Mouse (Mus musculus): ENCODE results near the gene Trir. TPM values are rescaled to one million over a fixed set of nuclear protein-coding genes. Genes with fewer than 3 reads are reported as not detected.

Trir gene
- polyA plus RNA-seq, 2 experiments, result 135 to 168 TPM

- no peak overlapping the region for H3K4me3 ChIP-seq (replicated peaks; ENCODE audit: low read length)
- 0 out of 2 replicates have a peak, but pooled peaks cover 6% of the 10 kb centered on the region for H3K36me3 ChIP-seq (ENCODE audit: control insufficient read depth, insufficient read depth, low read length)
- WGBS, result 17% methylated on average over 24 of the region's 25 CpGs
- H3K27ac ChIP-seq (replicated peaks; ENCODE audit: low read depth, low read length), result no peak overlapping the region
- H3K9me3 ChIP-seq (ENCODE audit: control insufficient read depth, low read length), result no peaks in the 10 kb centered on the region
- H3K4me2 ChIP-seq (replicated peaks; ENCODE audit: low read depth, low read length, severe bottlenecking), result no peak overlapping the region
- H3K9ac ChIP-seq (ENCODE audit: low read depth, low read length, severe bottlenecking), result no peak overlapping the region
- H3K27me3 ChIP-seq (ENCODE audit: control insufficient read depth, insufficient read depth, low read length), result no peaks in the 10 kb centered on the region
- ATAC-seq (ENCODE audit: low FRiP score, low read depth), result peak; percentile 61
- peaks cover 4% of the 10 kb centered on the region for H3K4me1 ChIP-seq (ENCODE audit: control insufficient read depth, insufficient read depth, low read length)
- no peak for TF ChIP-seq POLR2A (IDR thresholded peaks at IDR 0.05; ENCODE audit: borderline replicate concordance, extremely low read depth, insufficient read depth, insufficient read length)
- peak; percentile 50 for DNase-seq (ENCODE audit: low spot score)
These were observed 30.9 kb upstream of the Trir start for GRCm38 (mm10) chr8:84995680-84996079.

- WGBS, result 77% methylated on average over 5 of the region's 5 CpGs
These were observed 29.6 kb upstream of the Trir start for GRCm38 (mm10) chr8:84996978-84997377.

GRCm38 (mm10) chr8:84997649-84998295 lies 28.9 kb upstream of the Trir start:
- H3K4me3 ChIP-seq (replicated peaks; ENCODE audit: low read length), result no peak overlapping the region
- no peak overlapping the region for H3K27ac ChIP-seq (replicated peaks; ENCODE audit: low read depth, low read length)
- 0 out of 2 replicates have a peak overlapping the region, but pooled peaks have one; percentile 6 for H3K4me2 ChIP-seq (replicated peaks; ENCODE audit: low read depth, low read length, severe bottlenecking)
- H3K27me3 ChIP-seq (ENCODE audit: control insufficient read depth, insufficient read depth, low read length), result no peaks in the 10 kb centered on the region
- DNase-seq (ENCODE audit: low spot score) (peak; percentile 80), ATAC-seq (ENCODE audit: low FRiP score, low read depth) (peak; percentile 48; the same call in 1 of the 2 replicates)
- peaks cover 6% of the 10 kb centered on the region; the same call in 1 of the 2 replicates for H3K36me3 ChIP-seq (ENCODE audit: control insufficient read depth, insufficient read depth, low read length)
- WGBS, result 10% methylated on average over 19 of the region's 19 CpGs
- TF ChIP-seq POLR2A (IDR thresholded peaks at IDR 0.05; ENCODE audit: borderline replicate concordance, extremely low read depth, insufficient read depth, insufficient read length), result 0 out of 2 replicates have a peak, but pooled peaks have one; percentile 15
- no peaks in the 10 kb centered on the region for H3K9me3 ChIP-seq (ENCODE audit: control insufficient read depth, low read length)
- no peak overlapping the region for H3K9ac ChIP-seq (ENCODE audit: low read depth, low read length, severe bottlenecking)
- H3K4me1 ChIP-seq (ENCODE audit: control insufficient read depth, insufficient read depth, low read length), result no peaks in the 10 kb centered on the region; the same call in 1 of the 2 replicates

More at GRCm38 (mm10) chr8:84996978-84997377, 29.6 kb upstream of the Trir start:
- no peak overlapping the region for H3K9ac ChIP-seq (ENCODE audit: low read depth, low read length, severe bottlenecking)
- 0 out of 2 replicates have a peak, but pooled peaks cover 6% of the 10 kb centered on the region for H3K36me3 ChIP-seq (ENCODE audit: control insufficient read depth, insufficient read depth, low read length)
- H3K9me3 ChIP-seq (ENCODE audit: control insufficient read depth, low read length), result no peaks in the 10 kb centered on the region
- TF ChIP-seq POLR2A (IDR thresholded peaks at IDR 0.05; ENCODE audit: borderline replicate concordance, extremely low read depth, insufficient read depth, insufficient read length), result no peak
- H3K27me3 ChIP-seq (ENCODE audit: control insufficient read depth, insufficient read depth, low read length), result no peaks in the 10 kb centered on the region
- no peak overlapping the region for H3K27ac ChIP-seq (replicated peaks; ENCODE audit: low read depth, low read length)
- no peak overlapping the region for H3K4me3 ChIP-seq (replicated peaks; ENCODE audit: low read length)
- ATAC-seq (ENCODE audit: low FRiP score, low read depth), result no peak
- H3K4me2 ChIP-seq (replicated peaks; ENCODE audit: low read depth, low read length, severe bottlenecking), result no peak overlapping the region
- no peaks in the 10 kb centered on the region; the same call in 1 of the 2 replicates for H3K4me1 ChIP-seq (ENCODE audit: control insufficient read depth, insufficient read depth, low read length)
- no peak for DNase-seq (ENCODE audit: low spot score)

- H3K9me3 ChIP-seq (ENCODE audit: control insufficient read depth, low read length), result no peaks in the 10 kb centered on the region
- no peaks in the 10 kb centered on the region for H3K4me1 ChIP-seq (ENCODE audit: control insufficient read depth, insufficient read depth, low read length)
- ATAC-seq (ENCODE audit: low FRiP score, low read depth), result no peak
- TF ChIP-seq POLR2A (IDR thresholded peaks at IDR 0.05; ENCODE audit: borderline replicate concordance, extremely low read depth, insufficient read depth, insufficient read length), result no peak
- no peak for DNase-seq (ENCODE audit: low spot score)
- 23% methylated on average over 15 of the region's 25 CpGs for WGBS
- H3K27ac ChIP-seq (replicated peaks; ENCODE audit: low read depth, low read length), result no peak overlapping the region
- H3K4me3 ChIP-seq (replicated peaks; ENCODE audit: low read length), result no peak overlapping the region
- H3K27me3 ChIP-seq (ENCODE audit: control insufficient read depth, insufficient read depth, low read length), result peaks cover 29% of the 10 kb centered on the region
- H3K9ac ChIP-seq (ENCODE audit: low read depth, low read length, severe bottlenecking), result no peak overlapping the region
- no peaks in the 10 kb centered on the region; the same call in 1 of the 2 replicates for H3K36me3 ChIP-seq (ENCODE audit: control insufficient read depth, insufficient read depth, low read length)
- no peak overlapping the region for H3K4me2 ChIP-seq (replicated peaks; ENCODE audit: low read depth, low read length, severe bottlenecking)
These were observed 18.9 kb upstream of the Trir start for GRCm38 (mm10) chr8:85007686-85008085.

- Histone ChIP-seq H3K9me3 (ENCODE audit: control insufficient read depth, low read length) (no peaks in the 10 kb centered on the region), H3K4me1 (ENCODE audit: control insufficient read depth, insufficient read depth, low read length) (no peaks in the 10 kb centered on the region), H3K27me3 (ENCODE audit: control insufficient read depth, insufficient read depth, low read length) (peaks cover 43% of the 10 kb centered on the region), H3K4me3 (replicated peaks; ENCODE audit: low read length) (no peak overlapping the region), H3K4me2 (replicated peaks; ENCODE audit: low read depth, low read length, severe bottlenecking) (no peak overlapping the region), H3K27ac (replicated peaks; ENCODE audit: low read depth, low read length) (no peak overlapping the region), H3K36me3 (ENCODE audit: control insufficient read depth, insufficient read depth, low read length) (no peaks in the 10 kb centered on the region), H3K9ac (ENCODE audit: low read depth, low read length, severe bottlenecking) (no peak overlapping the region)
- ATAC-seq (ENCODE audit: low FRiP score, low read depth) (no peak), DNase-seq (ENCODE audit: low spot score) (no peak)
- WGBS, result 17% methylated on average over 28 of the region's 28 CpGs
- no peak for TF ChIP-seq POLR2A (IDR thresholded peaks at IDR 0.05; ENCODE audit: borderline replicate concordance, extremely low read depth, insufficient read depth, insufficient read length)
These were observed 15.4 kb upstream of the Trir start for GRCm38 (mm10) chr8:85011242-85011641.
